7 mouse cellular contexts compared by ENCODE assay signal in genomic region chr5:115538693-115539043, GRCm38 (mm10). TPM values are rescaled to one million over a fixed set of nuclear protein-coding genes. Genes with fewer than 3 reads are reported as not detected.
A peak's percentile ranks its signal among the peaks of the same experiment; 100 is the strongest.
DNase-seq lines count a peak whose midpoint lies in the region; ATAC-seq and TF ChIP-seq lines count a peak whose summit lies in the region.

No protein-coding gene starts in this region.

- no peak overlapping the region for H3K27ac ChIP-seq in embryonic facial prominence, embryonic 12.5 days
- H3K27ac ChIP-seq in limb, embryonic 14.5 days (replicated peaks; ENCODE audit: low read depth, low read length): 0 out of 2 replicates have a peak overlapping the region, but pooled peaks have one; percentile 39
- H3K27ac ChIP-seq in midbrain, embryonic 16.5 days (ENCODE audit: low read length): no peak overlapping the region
- no peak overlapping the region for H3K27ac ChIP-seq in spleen, adult 2 months (ENCODE audit: insufficient read depth, low read length)

- no peaks in the 10 kb centered on the region for H3K27me3 ChIP-seq in embryonic facial prominence, embryonic 12.5 days
- H3K27me3 ChIP-seq in limb, embryonic 14.5 days (ENCODE audit: control insufficient read depth, insufficient read depth, low read length): no peaks in the 10 kb centered on the region
- H3K27me3 ChIP-seq in midbrain, embryonic 16.5 days (ENCODE audit: control insufficient read depth, insufficient read depth, low read depth, low read length): no peaks in the 10 kb centered on the region
- H3K27me3 ChIP-seq in spleen, adult 2 months (ENCODE audit: control insufficient read depth, insufficient read depth, low read length): no peaks in the 10 kb centered on the region

- WGBS in embryonic facial prominence, embryonic 12.5 days: under 1% methylated on average over 12 of the region's 12 CpGs
- 2% methylated on average over 12 of the region's 12 CpGs for WGBS in limb, embryonic 14.5 days
- WGBS in midbrain, embryonic 16.5 days: 1% methylated on average over 12 of the region's 12 CpGs
- WGBS in spleen, adult 2 months: 3% methylated on average over 12 of the region's 12 CpGs

- ATAC-seq in embryonic facial prominence, embryonic 12.5 days (ENCODE audit: insufficient number of reproducible peaks, insufficient read depth, low FRiP score, low TSS enrichment): peak; percentile 86
- peak; percentile 88 for ATAC-seq in limb, embryonic 14.5 days (ENCODE audit: low FRiP score, low read depth)
- ATAC-seq in midbrain, embryonic 16.5 days: peak; percentile 80

- no peak overlapping the region for H3K9ac ChIP-seq in embryonic facial prominence, embryonic 12.5 days
- no peak overlapping the region for H3K9ac ChIP-seq in limb, embryonic 14.5 days (ENCODE audit: low read depth, low read length, severe bottlenecking)
- no peak overlapping the region for H3K9ac ChIP-seq in midbrain, embryonic 16.5 days (ENCODE audit: low read depth, low read length)

- peak; percentile 95 for DNase-seq in adrenal gland, postnatal 14 days
- peak; percentile 94 for DNase-seq in heart, adult 8-10 months (ENCODE audit: low spot score)
- DNase-seq in kidney, adult 8-10 months: peak; percentile 88 to 96
- peak; percentile 96 for DNase-seq in limb, embryonic 14.5 days (ENCODE audit: low spot score)
- DNase-seq in spleen, adult 2 months (ENCODE audit: low read depth in 1 of 2, low spot score in 2 of 2): peak; percentile 72 to 90

- H3K4me2 ChIP-seq in embryonic facial prominence, embryonic 12.5 days (replicated peaks): 0 out of 2 replicates have a peak overlapping the region, but pooled peaks have one; percentile 2
- no peak overlapping the region for H3K4me2 ChIP-seq in limb, embryonic 14.5 days (replicated peaks; ENCODE audit: low read depth, low read length, severe bottlenecking)
- no peak overlapping the region for H3K4me2 ChIP-seq in midbrain, embryonic 16.5 days (ENCODE audit: low read length)

- H3K9me3 ChIP-seq in embryonic facial prominence, embryonic 12.5 days: no peaks in the 10 kb centered on the region
- no peaks in the 10 kb centered on the region for H3K9me3 ChIP-seq in limb, embryonic 14.5 days (ENCODE audit: control insufficient read depth, low read length)
- no peaks in the 10 kb centered on the region for H3K9me3 ChIP-seq in midbrain, embryonic 16.5 days (replicated peaks; ENCODE audit: control insufficient read depth, low read length, poor library complexity, severe bottlenecking)

- TF ChIP-seq CTCF in spleen, adult 2 months (IDR thresholded peaks at IDR 0.05; ENCODE audit: extremely low read depth, insufficient read depth, insufficient read length, insufficient replicate concordance): peak; percentile 99

- TF ChIP-seq POLR2A in limb, embryonic 14.5 days (IDR thresholded peaks at IDR 0.05; ENCODE audit: borderline replicate concordance, extremely low read depth, insufficient read depth, insufficient read length): no peak
- TF ChIP-seq POLR2A in spleen, adult 2 months (IDR thresholded peaks at IDR 0.05; ENCODE audit: low read depth, low read length): no peak

- no peaks in the 10 kb centered on the region for H3K36me3 ChIP-seq in embryonic facial prominence, embryonic 12.5 days
- H3K36me3 ChIP-seq in limb, embryonic 14.5 days (ENCODE audit: control insufficient read depth, insufficient read depth, low read length): 0 out of 2 replicates have a peak, but pooled peaks cover 3% of the 10 kb centered on the region
- no peaks in the 10 kb centered on the region for H3K36me3 ChIP-seq in midbrain, embryonic 16.5 days (ENCODE audit: control insufficient read depth, insufficient read depth, low read length)
- H3K36me3 ChIP-seq in spleen, adult 2 months (ENCODE audit: control insufficient read depth, insufficient read depth, low read length): no peaks in the 10 kb centered on the region

- H3K4me3 ChIP-seq in embryonic facial prominence, embryonic 12.5 days: no peak overlapping the region
- no peak overlapping the region for H3K4me3 ChIP-seq in limb, embryonic 14.5 days (replicated peaks; ENCODE audit: low read length)
- no peak overlapping the region for H3K4me3 ChIP-seq in midbrain, embryonic 16.5 days (ENCODE audit: low read depth, low read length)
- no peak overlapping the region for H3K4me3 ChIP-seq in spleen, adult 2 months (ENCODE audit: extremely low read depth, insufficient read depth, insufficient read length)

- peaks cover 50% of the 10 kb centered on the region for H3K4me1 ChIP-seq in embryonic facial prominence, embryonic 12.5 days
- H3K4me1 ChIP-seq in limb, embryonic 14.5 days (ENCODE audit: control insufficient read depth, insufficient read depth, low read length): peaks cover 50% of the 10 kb centered on the region
- H3K4me1 ChIP-seq in midbrain, embryonic 16.5 days (ENCODE audit: control insufficient read depth, insufficient read depth, low read length): peaks cover 7% of the 10 kb centered on the region; the same call in 1 of the 2 replicates
- H3K4me1 ChIP-seq in spleen, adult 2 months (ENCODE audit: control insufficient read depth, insufficient read depth, insufficient read length): peaks cover 37% of the 10 kb centered on the region; the same call in 1 of the 2 replicates

RNA-seq across cellular contexts. Expression of gene Rplp0, which starts 20.6 kb away (rescaled TPM):
- total RNA-seq in adrenal gland, postnatal 14 days (2021): 786 and 963 TPM in 2 replicates
- 1,232 and 1,233 TPM in 2 replicates for polyA plus RNA-seq in embryonic facial prominence, embryonic 12.5 days (2016; fragmentation: Nextera tagmentation; extraction: Ambion mirVana)
- 100 to 1,000 TPM; 591 to 710 (median 629) TPM for total RNA-seq in heart, adult 8-10 months (2022)
- 3,411 and 4,152 TPM in 2 replicates for polyA plus RNA-seq in limb, embryonic 14.5 days (2012; rRNA removed)
- 2,030 and 2,068 TPM in 2 replicates for polyA plus RNA-seq in limb, embryonic 14.5 days (2014; fragmentation: Nextera tagmentation; extraction: Ambion mirVana)
- polyA plus RNA-seq in midbrain, embryonic 16.5 days (2015; fragmentation: Nextera tagmentation; extraction: Ambion mirVana): 794 and 826 TPM in 2 replicates
- polyA plus RNA-seq in spleen, adult 2 months (2012; rRNA removed): 2,439 and 2,476 TPM in 2 replicates

RNA-seq across cellular contexts. Expression of gene Gcn1l1, which starts 26.4 kb away (rescaled TPM):
- total RNA-seq in adrenal gland, postnatal 14 days (2021): 59.7 and 60.4 TPM in 2 replicates
- 56.1 and 57.9 TPM in 2 replicates for polyA plus RNA-seq in embryonic facial prominence, embryonic 12.5 days (2016; fragmentation: Nextera tagmentation; extraction: Ambion mirVana)
- 10 to 100 TPM; 35.7 to 41.6 (median 39.3) TPM for total RNA-seq in heart, adult 8-10 months (2022)
- 47.0 and 59.2 TPM in 2 replicates for polyA plus RNA-seq in limb, embryonic 14.5 days (2012; rRNA removed)
- polyA plus RNA-seq in limb, embryonic 14.5 days (2014; fragmentation: Nextera tagmentation; extraction: Ambion mirVana): 42.8 and 49.7 TPM in 2 replicates
- 45.1 and 46.7 TPM in 2 replicates for polyA plus RNA-seq in midbrain, embryonic 16.5 days (2015; fragmentation: Nextera tagmentation; extraction: Ambion mirVana)
- polyA plus RNA-seq in spleen, adult 2 months (2012; rRNA removed): 48.3 and 61.8 TPM in 2 replicates

RNA-seq across cellular contexts. Expression of gene Pxn, which starts 32.2 kb away (rescaled TPM):
- 48.9 and 54.8 TPM in 2 replicates for total RNA-seq in adrenal gland, postnatal 14 days (2021)
- polyA plus RNA-seq in embryonic facial prominence, embryonic 12.5 days (2016; fragmentation: Nextera tagmentation; extraction: Ambion mirVana): 46.8 and 47.1 TPM in 2 replicates
- total RNA-seq in heart, adult 8-10 months (2022): 10 to 100 TPM; 31.2 to 43.4 (median 34.1) TPM
- 119 and 145 TPM in 2 replicates for polyA plus RNA-seq in limb, embryonic 14.5 days (2012; rRNA removed)
- 25.0 and 26.3 TPM in 2 replicates for polyA plus RNA-seq in limb, embryonic 14.5 days (2014; fragmentation: Nextera tagmentation; extraction: Ambion mirVana)
- 18.3 and 18.5 TPM in 2 replicates for polyA plus RNA-seq in midbrain, embryonic 16.5 days (2015; fragmentation: Nextera tagmentation; extraction: Ambion mirVana)
- polyA plus RNA-seq in spleen, adult 2 months (2012; rRNA removed): 63.8 and 76.1 TPM in 2 replicates

RNA-seq across cellular contexts. Expression of gene Sirt4, which starts 54.1 kb away (rescaled TPM):
- 18.1 and 23.5 TPM in 2 replicates for total RNA-seq in adrenal gland, postnatal 14 days (2021)
- 23.2 and 25.9 TPM in 2 replicates for polyA plus RNA-seq in embryonic facial prominence, embryonic 12.5 days (2016; fragmentation: Nextera tagmentation; extraction: Ambion mirVana)
- total RNA-seq in heart, adult 8-10 months (2022): 10 to 100 TPM; 17.9 to 21.4 (median 19.6) TPM
- polyA plus RNA-seq in limb, embryonic 14.5 days (2012; rRNA removed): 69.2 and 82.4 TPM in 2 replicates
- polyA plus RNA-seq in limb, embryonic 14.5 days (2014; fragmentation: Nextera tagmentation; extraction: Ambion mirVana): 20.4 and 24.1 TPM in 2 replicates
- polyA plus RNA-seq in midbrain, embryonic 16.5 days (2015; fragmentation: Nextera tagmentation; extraction: Ambion mirVana): 32.3 and 32.7 TPM in 2 replicates
- polyA plus RNA-seq in spleen, adult 2 months (2012; rRNA removed): 19.6 and 28.2 TPM in 2 replicates
